Mouse (Mus musculus): ENCODE measurements around the gene Ankrd33. TPM values are rescaled to one million over a fixed set of nuclear protein-coding genes. Genes with fewer than 3 reads are reported as not detected.

Ankrd33 gene
- polyA plus RNA-seq, 1 experiment, result not detected

DNA sequence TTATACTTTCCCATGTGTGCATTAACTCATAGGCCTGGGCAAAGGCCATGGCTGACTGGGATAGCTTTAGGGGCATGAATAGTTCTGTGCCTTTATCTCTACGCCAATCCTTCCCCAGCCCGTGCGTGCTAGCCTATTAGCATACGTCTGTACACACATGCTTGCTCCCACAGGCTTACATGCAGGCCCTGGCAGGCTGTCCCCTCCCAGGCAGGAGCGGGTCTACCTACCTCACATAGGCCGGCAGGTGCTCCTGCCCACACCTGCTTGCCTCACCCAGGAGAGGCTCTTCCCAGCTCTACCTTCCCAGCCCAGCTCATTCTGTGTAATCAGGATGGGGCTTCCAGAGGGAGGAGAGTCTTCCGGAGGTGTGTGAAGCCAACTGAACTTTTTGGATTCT lies 46.0 kb downstream of the Ankrd33 start:
- Histone ChIP-seq H3K4me1 (ENCODE audit: control insufficient read depth, insufficient read depth, low read length) (peaks cover 4% of the 10 kb centered on the region), H3K27ac (ENCODE audit: control insufficient read depth, insufficient read depth, low read depth, low read length, poor library complexity) (no peak overlapping the region), H3K4me3 (replicated peaks; ENCODE audit: control insufficient read depth, low read depth, low read length) (no peak overlapping the region)
- WGBS, result 85% methylated on average over 7 of the region's 7 CpGs
- TF ChIP-seq POLR2A (IDR thresholded peaks at IDR 0.05; ENCODE audit: borderline replicate concordance, control insufficient read depth, low read depth, low read length), result no peak
- no peak for TF ChIP-seq CTCF (IDR thresholded peaks at IDR 0.05; ENCODE audit: control insufficient read depth, insufficient read depth, low read length)

DNA sequence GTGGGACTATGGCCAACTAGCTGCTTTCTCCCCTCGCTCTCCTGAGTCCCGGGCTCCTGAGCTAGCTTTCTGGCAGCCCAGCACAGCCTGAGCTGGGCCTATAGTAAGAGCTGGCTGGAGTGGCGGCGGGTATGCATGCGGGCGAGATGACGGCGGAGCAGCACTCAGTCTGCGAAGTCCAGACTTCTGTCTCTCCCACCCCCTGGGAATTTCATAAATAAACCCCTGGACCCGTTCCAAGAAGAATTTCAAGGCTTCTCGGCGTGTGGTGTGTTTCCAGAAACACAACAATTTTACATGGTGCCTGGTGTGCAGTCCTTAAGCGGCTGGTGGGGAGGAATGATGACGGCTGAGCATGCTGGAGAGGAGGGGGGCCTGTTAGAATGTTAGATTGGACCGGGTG lies 47.5 kb downstream of the Ankrd33 start:
- H3K4me1 ChIP-seq (ENCODE audit: control insufficient read depth, insufficient read depth, low read length), result peaks cover 4% of the 10 kb centered on the region

DNA sequence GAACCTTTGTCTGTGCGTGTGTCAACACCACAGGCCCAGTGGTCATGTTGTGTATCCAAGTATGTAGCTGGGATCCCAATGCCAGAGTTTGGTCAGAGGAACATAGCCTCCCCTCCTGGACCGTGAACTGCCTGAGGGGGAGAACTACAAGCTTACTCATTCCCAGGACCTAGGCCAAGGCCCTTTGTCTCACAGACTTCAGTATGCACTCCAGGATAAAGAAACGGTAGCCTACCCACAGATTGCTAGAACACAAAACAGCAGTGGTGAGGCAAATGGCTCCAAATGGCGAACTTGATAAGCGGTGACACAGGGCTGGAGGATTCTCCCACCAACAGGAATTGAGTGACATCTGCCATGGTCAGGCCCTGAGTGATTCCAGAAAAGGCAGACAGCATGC lies 48.3 kb downstream of the Ankrd33 start:
- Histone ChIP-seq H3K4me1 (ENCODE audit: control insufficient read depth, insufficient read depth, low read length) (peaks cover 4% of the 10 kb centered on the region), H3K27ac (ENCODE audit: control insufficient read depth, insufficient read depth, low read depth, low read length, poor library complexity) (no peak overlapping the region), H3K4me3 (replicated peaks; ENCODE audit: control insufficient read depth, low read depth, low read length) (no peak overlapping the region)
- TF ChIP-seq CTCF (IDR thresholded peaks at IDR 0.05; ENCODE audit: control insufficient read depth, insufficient read depth, low read length), result no peak
- TF ChIP-seq POLR2A (IDR thresholded peaks at IDR 0.05; ENCODE audit: borderline replicate concordance, control insufficient read depth, low read depth, low read length), result no peak
- WGBS, result 66% methylated on average over 5 of the region's 5 CpGs

More for the DNA sequence above, 47.5 kb downstream of the Ankrd33 start:
- TF ChIP-seq POLR2A (IDR thresholded peaks at IDR 0.05; ENCODE audit: borderline replicate concordance, control insufficient read depth, low read depth, low read length) (no peak), CTCF (IDR thresholded peaks at IDR 0.05; ENCODE audit: control insufficient read depth, insufficient read depth, low read length) (no peak)
- no peak overlapping the region for H3K27ac ChIP-seq (ENCODE audit: control insufficient read depth, insufficient read depth, low read depth, low read length, poor library complexity)
- no peak overlapping the region for H3K4me3 ChIP-seq (replicated peaks; ENCODE audit: control insufficient read depth, low read depth, low read length)
- 82% methylated on average over 15 of the region's 15 CpGs for WGBS

DNA sequence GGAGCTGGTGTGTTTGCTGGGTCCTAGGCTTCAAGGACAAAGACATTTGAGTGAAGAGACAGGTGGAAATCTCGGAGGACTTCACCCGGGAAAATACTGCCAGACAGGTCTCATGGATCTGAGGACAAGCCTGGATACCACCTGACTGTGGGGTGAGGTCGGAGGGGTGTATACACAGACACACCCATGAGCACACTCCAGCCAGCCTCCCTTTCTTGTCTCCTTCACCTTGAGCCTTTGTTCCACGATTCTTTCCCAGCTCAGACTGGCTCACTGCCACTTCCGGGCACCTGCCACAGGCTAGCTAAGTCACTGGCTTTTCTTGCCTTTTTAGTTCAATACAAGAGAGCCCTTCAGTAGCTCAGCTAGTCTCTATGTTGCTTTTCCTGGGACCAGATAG lies 48.7 kb downstream of the Ankrd33 start:
- Histone ChIP-seq H3K4me1 (ENCODE audit: control insufficient read depth, insufficient read depth, low read length) (peaks cover 4% of the 10 kb centered on the region), H3K4me3 (replicated peaks; ENCODE audit: control insufficient read depth, low read depth, low read length) (no peak overlapping the region), H3K27ac (ENCODE audit: control insufficient read depth, insufficient read depth, low read depth, low read length, poor library complexity) (no peak overlapping the region)
- TF ChIP-seq POLR2A (IDR thresholded peaks at IDR 0.05; ENCODE audit: borderline replicate concordance, control insufficient read depth, low read depth, low read length) (no peak), CTCF (IDR thresholded peaks at IDR 0.05; ENCODE audit: control insufficient read depth, insufficient read depth, low read length) (no peak)
- 73% methylated on average over 5 of the region's 5 CpGs for WGBS

DNA sequence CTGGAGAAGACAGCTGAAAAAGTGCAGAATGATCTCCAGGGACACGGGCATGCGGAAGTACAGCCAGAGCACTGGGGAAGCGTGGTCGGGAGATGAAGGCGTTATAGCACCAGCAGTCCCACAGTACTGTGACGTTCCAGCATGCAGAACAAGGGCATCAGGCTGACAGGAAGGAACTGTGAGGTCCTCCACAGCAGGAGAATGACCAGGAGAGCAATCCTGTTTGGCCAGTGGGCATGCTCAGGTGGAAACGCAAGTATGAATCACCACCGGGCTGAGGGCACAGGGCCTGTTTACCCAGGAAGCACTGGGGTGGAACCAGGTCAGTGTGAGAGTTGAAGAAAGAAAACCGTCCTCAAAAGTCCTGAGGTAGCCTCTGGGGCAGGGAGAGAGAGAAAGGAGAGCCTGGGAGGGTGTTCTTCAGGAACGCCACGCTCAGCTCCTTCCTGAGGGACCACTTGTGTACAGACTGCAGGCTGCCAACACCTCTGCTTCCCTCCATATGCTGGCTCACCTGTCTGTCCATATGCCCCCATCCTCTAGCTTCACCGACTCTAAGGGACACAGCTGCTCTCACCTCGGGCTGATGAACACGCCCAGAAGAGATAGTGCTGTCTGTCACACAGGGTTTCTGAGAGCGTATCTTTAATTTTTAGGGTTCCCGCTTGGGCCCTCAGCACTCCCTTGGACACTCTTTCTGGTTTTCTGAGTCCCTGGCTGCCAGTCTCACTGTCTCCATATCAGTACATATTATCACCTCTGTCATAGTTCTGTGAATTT lies 50.3 kb downstream of the Ankrd33 start:
- 52% methylated on average over 16 of the region's 16 CpGs for WGBS

DNA sequence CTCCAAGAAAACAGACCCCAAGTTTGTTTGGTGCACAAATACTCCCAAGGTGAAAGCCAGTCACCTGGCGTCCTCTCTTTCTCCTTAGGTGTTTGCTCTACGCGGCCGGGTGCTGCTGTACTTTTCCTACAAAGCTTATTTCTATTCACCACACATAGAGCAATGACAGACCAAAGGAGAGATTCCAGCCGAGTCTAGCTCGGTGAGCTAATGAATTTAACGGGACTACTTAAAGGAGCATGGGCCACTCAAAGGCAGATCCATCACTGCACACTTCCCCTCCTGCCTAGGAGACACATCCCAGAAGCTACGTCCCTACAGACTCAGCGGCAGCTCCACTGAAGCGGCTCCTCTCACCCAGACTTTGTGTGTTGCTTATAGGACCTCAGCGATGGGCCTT lies 52.0 kb downstream of the Ankrd33 start:
- H3K4me1 ChIP-seq (ENCODE audit: control insufficient read depth, insufficient read depth, low read length), result no peaks in the 10 kb centered on the region; the same call in 1 of the 2 replicates
- WGBS, result 87% methylated on average over 11 of the region's 11 CpGs

More for the DNA sequence above, 50.3 kb downstream of the Ankrd33 start:
- H3K27ac ChIP-seq (ENCODE audit: control insufficient read depth, insufficient read depth, low read depth, low read length, poor library complexity), result no peak overlapping the region
- no peak for TF ChIP-seq CTCF (IDR thresholded peaks at IDR 0.05; ENCODE audit: control insufficient read depth, insufficient read depth, low read length)
- TF ChIP-seq POLR2A (IDR thresholded peaks at IDR 0.05; ENCODE audit: borderline replicate concordance, control insufficient read depth, low read depth, low read length), result no peak
- peaks cover under 1% of the 10 kb centered on the region; the same call in 1 of the 2 replicates for H3K4me1 ChIP-seq (ENCODE audit: control insufficient read depth, insufficient read depth, low read length)
- no peak overlapping the region for H3K4me3 ChIP-seq (replicated peaks; ENCODE audit: control insufficient read depth, low read depth, low read length)

More for the DNA sequence above, 52.0 kb downstream of the Ankrd33 start:
- H3K4me3 ChIP-seq (replicated peaks; ENCODE audit: control insufficient read depth, low read depth, low read length), result no peak overlapping the region
- H3K27ac ChIP-seq (ENCODE audit: control insufficient read depth, insufficient read depth, low read depth, low read length, poor library complexity), result no peak overlapping the region
- TF ChIP-seq POLR2A (IDR thresholded peaks at IDR 0.05; ENCODE audit: borderline replicate concordance, control insufficient read depth, low read depth, low read length) (no peak), CTCF (IDR thresholded peaks at IDR 0.05; ENCODE audit: control insufficient read depth, insufficient read depth, low read length) (no peak)

Other genes starting within 250 kb of the Ankrd33 start
- not detected in 2 replicates for gene Scn8a, start 245.9 kb upstream of the Ankrd33 start, polyA plus RNA-seq (2011; ENCODE audit: insufficient read depth, insufficient read length, low replicate concordance, missing spikeins)
- gene Gm47841, start 68.4 kb upstream of the Ankrd33 start, polyA plus RNA-seq (2011; ENCODE audit: insufficient read depth, insufficient read length, low replicate concordance, missing spikeins), result not detected in 2 replicates
- gene Fignl2, start 37.2 kb upstream of the Ankrd33 start, polyA plus RNA-seq (2011; ENCODE audit: insufficient read depth, insufficient read length, low replicate concordance, missing spikeins), result 0.45 and 1.9 TPM in 2 replicates
- 7.3 and 21.9 TPM in 2 replicates for gene Acvrl1, start 12.8 kb downstream of the Ankrd33 start, polyA plus RNA-seq (2011; ENCODE audit: insufficient read depth, insufficient read length, low replicate concordance, missing spikeins)
- 3.6 and 6.4 TPM in 2 replicates for gene Acvr1b, start 58.3 kb downstream of the Ankrd33 start, polyA plus RNA-seq (2011; ENCODE audit: insufficient read depth, insufficient read length, low replicate concordance, missing spikeins)
- gene Grasp, start 108.4 kb downstream of the Ankrd33 start, polyA plus RNA-seq (2011; ENCODE audit: insufficient read depth, insufficient read length, low replicate concordance, missing spikeins), result 2.5 and 2.6 TPM in 2 replicates
- 9.1 and 10.0 TPM in 2 replicates for gene Nr4a1, start 138.5 kb downstream of the Ankrd33 start, polyA plus RNA-seq (2011; ENCODE audit: insufficient read depth, insufficient read length, low replicate concordance, missing spikeins)
- gene Atg101, start 168.5 kb downstream of the Ankrd33 start, polyA plus RNA-seq (2011; ENCODE audit: insufficient read depth, insufficient read length, low replicate concordance, missing spikeins), result 27.4 and 42.0 TPM in 2 replicates
- gene 6030408B16Rik, start 177.5 kb downstream of the Ankrd33 start, polyA plus RNA-seq (2011; ENCODE audit: insufficient read depth, insufficient read length, low replicate concordance, missing spikeins), result 0.50 and 1.4 TPM in 2 replicates